Mouse (Mus musculus) myocyte (in vitro differentiated cells): ENCODE results near the gene Gm20388.

ENCODE experiments used
- CEBPB ChIP-seq: IDR thresholded peaks from 2 replicates; pipeline ENCODE4 v1.6.1; 2011; ENCODE audit warnings: mild to moderate bottlenecking, moderate library complexity; ENCODE audit not compliant: poor library complexity, insufficient read depth, severe bottlenecking
- E2F4 ChIP-seq: IDR thresholded peaks from one replicate; pipeline ENCODE4 v1.6.1; 2011; ENCODE audit warnings: mild to moderate bottlenecking, control low read depth, moderate library complexity; ENCODE audit not compliant: insufficient read depth
- MAX ChIP-seq: IDR thresholded peaks from one replicate; pipeline ENCODE4 v1.6.1; 2011; ENCODE audit warnings: low read depth, mild to moderate bottlenecking, control low read depth
- MYOD1 ChIP-seq, 3 experiments: IDR thresholded peaks; one replicate each; pipeline ENCODE4 v1.6.1; 2011; ENCODE audit warnings: control low read depth in 2 of 3, low read depth in 2 of 3, mild to moderate bottlenecking in 2 of 3, moderate library complexity in 1 of 3; ENCODE audit not compliant: insufficient read length in 2 of 3, control insufficient read depth in 1 of 3
- POLR2A ChIP-seq: IDR thresholded peaks from one replicate; pipeline ENCODE4 v1.6.1; 2011; ENCODE audit warnings: low read depth, mild to moderate bottlenecking, control low read depth, moderate library complexity; ENCODE audit not compliant: insufficient read length
- POLR2AphosphoS2 ChIP-seq: IDR thresholded peaks from one replicate; pipeline ENCODE4 v1.6.1; 2011; ENCODE audit warnings: low read depth, control low read depth; ENCODE audit not compliant: insufficient read length
- SRF ChIP-seq: IDR thresholded peaks from one replicate; pipeline ENCODE4 v1.6.1; 2011; ENCODE audit warnings: low read depth; ENCODE audit not compliant: control insufficient read depth, insufficient read length
- USF1 ChIP-seq: IDR thresholded peaks from one replicate; pipeline ENCODE4 v1.6.1; 2011; ENCODE audit warnings: low read depth, mild to moderate bottlenecking, control low read depth, moderate library complexity

DNA sequence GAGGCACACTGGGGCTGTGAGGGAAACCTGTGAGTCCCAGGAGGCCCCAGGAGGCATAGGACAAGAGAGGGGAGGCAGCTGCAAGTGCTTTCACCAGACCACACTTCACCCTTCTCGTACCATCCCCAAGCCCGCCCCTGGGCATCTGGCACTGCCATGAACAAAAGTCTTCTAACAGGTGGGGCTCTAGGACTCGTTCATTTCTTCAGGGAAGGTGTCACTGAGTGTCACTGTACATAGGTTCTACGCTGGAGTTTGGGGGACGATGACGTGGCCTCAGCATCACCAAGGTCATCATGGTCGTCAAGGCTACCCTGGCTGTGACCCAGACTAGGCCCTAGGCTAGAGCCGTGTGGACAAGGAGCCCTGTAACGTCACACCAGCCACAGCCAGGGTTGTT lies 1617.1 kb downstream of the Gm20388 start:
- TF ChIP-seq POLR2A = no peak
- TF ChIP-seq USF1 = no peak
- TF ChIP-seq MAX = no peak
- no peak for TF ChIP-seq E2F4
- no peak for TF ChIP-seq MYOD1 (IDR thresholded peaks at IDR 0.05; ENCODE audit: control insufficient read depth in 1 of 3, insufficient read length in 2 of 3, low read depth in 2 of 3)
- no peak for TF ChIP-seq SRF
- no peak for TF ChIP-seq CEBPB
- no peak for TF ChIP-seq POLR2AphosphoS2
